Mouse (Mus musculus) brain, embryonic 18.5 days (tissue): ENCODE measurements around the gene Cebpe.

Experiments
- DNase-seq: peaks from one replicate; pipeline ENCODE4 v3.0.0-alpha.2; 2012; ENCODE audit warnings: low read depth, low spot score

The Cebpe gene

GRCm38 (mm10) chr14:54721711-54722110 is 9.7 kb upstream of the Cebpe start:
- DNase-seq, result no peak

GRCm38 (mm10) chr14:54720654-54721350 is 8.8 kb upstream of the Cebpe start:
- no peak for DNase-seq

GRCm38 (mm10) chr14:54720041-54720440 is 8.1 kb upstream of the Cebpe start:
- no peak for DNase-seq

- DNase-seq, result no peak
Measured at GRCm38 (mm10) chr14:54715402-54715801, 3.4 kb upstream of the Cebpe start.

GRCm38 (mm10) chr14:54714617-54715081 is 2.7 kb upstream of the Cebpe start:
- no peak for DNase-seq

- DNase-seq, result peak; percentile 52
Measured at GRCm38 (mm10) chr14:54714121-54714520, 2.1 kb upstream of the Cebpe start.

GRCm38 (mm10) chr14:54712861-54713260 is 887 bp upstream of the Cebpe start:
- DNase-seq, result no peak

GRCm38 (mm10) chr14:54709054-54709453 is 2.9 kb downstream of the Cebpe start:
- DNase-seq, result no peak

- DNase-seq, result no peak
Measured at GRCm38 (mm10) chr14:54706589-54707320, 5.2 kb downstream of the Cebpe start.

GRCm38 (mm10) chr14:54705844-54706243 is 6.1 kb downstream of the Cebpe start:
- DNase-seq, result no peak

GRCm38 (mm10) chr14:54703207-54703606 is 8.8 kb downstream of the Cebpe start:
- no peak for DNase-seq

GRCm38 (mm10) chr14:54701298-54701697 is 10.7 kb downstream of the Cebpe start:
- no peak for DNase-seq

- DNase-seq, result no peak
Measured at GRCm38 (mm10) chr14:54699586-54699985, 12.4 kb downstream of the Cebpe start.

GRCm38 (mm10) chr14:54698733-54699132 is 13.2 kb downstream of the Cebpe start, which contains the start of gene Gm29776:
TSS of gene Gm29776 (minus strand) at chr14:54698833.
- no peak for DNase-seq

- no peak for DNase-seq
Measured at GRCm38 (mm10) chr14:54696752-54697151, 15.2 kb downstream of the Cebpe start.

- no peak for DNase-seq
Measured at GRCm38 (mm10) chr14:54695042-54695441, 16.9 kb downstream of the Cebpe start.

- DNase-seq, result no peak
Measured at GRCm38 (mm10) chr14:54687251-54687650, 24.7 kb downstream of the Cebpe start.

- DNase-seq, result peak; percentile 99
Measured at GRCm38 (mm10) chr14:54686522-54687143, 25.3 kb downstream of the Cebpe start, which contains the start of gene Acin1. TSS of gene Acin1 (minus strand) at chr14:54686931.

GRCm38 (mm10) chr14:54686063-54686521 is 25.9 kb downstream of the Cebpe start, which contains the start of gene 1700123O20Rik:
TSS of gene 1700123O20Rik (plus strand) at chr14:54686216.
- DNase-seq, result peak; percentile 77

- DNase-seq, result no peak
Measured at GRCm38 (mm10) chr14:54685471-54685870, 26.5 kb downstream of the Cebpe start.

- DNase-seq, result no peak
Measured at GRCm38 (mm10) chr14:54682396-54682795, 29.6 kb downstream of the Cebpe start.

- no peak for DNase-seq
Measured at GRCm38 (mm10) chr14:54678657-54679304, 33.2 kb downstream of the Cebpe start.
